Mouse (Mus musculus): ENCODE results near the gene Cbx4.

Gene Cbx4

DNA sequence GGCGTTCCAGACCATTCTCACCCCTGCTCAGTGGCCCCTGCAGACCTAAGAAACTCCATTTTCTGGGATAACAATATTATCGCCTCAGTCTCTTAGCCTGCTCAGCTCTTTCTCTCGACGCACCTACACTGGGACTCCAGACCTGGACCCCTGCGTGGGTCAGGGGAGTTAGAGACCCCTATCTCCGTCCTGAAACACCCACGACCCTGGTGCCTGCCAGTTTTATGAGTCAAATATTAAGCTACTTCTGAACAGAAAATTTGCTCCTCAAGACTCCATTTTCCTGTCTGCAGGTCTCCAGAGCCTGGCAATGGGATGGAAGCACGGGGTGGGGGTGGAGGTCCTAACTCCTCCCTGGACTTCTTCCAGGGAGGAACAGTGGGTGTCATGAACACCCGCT lies 28.7 kb downstream of the Cbx4 start:
- DNase-seq (ENCODE audit: low spot score in 2 of 2) = no peak

DNA sequence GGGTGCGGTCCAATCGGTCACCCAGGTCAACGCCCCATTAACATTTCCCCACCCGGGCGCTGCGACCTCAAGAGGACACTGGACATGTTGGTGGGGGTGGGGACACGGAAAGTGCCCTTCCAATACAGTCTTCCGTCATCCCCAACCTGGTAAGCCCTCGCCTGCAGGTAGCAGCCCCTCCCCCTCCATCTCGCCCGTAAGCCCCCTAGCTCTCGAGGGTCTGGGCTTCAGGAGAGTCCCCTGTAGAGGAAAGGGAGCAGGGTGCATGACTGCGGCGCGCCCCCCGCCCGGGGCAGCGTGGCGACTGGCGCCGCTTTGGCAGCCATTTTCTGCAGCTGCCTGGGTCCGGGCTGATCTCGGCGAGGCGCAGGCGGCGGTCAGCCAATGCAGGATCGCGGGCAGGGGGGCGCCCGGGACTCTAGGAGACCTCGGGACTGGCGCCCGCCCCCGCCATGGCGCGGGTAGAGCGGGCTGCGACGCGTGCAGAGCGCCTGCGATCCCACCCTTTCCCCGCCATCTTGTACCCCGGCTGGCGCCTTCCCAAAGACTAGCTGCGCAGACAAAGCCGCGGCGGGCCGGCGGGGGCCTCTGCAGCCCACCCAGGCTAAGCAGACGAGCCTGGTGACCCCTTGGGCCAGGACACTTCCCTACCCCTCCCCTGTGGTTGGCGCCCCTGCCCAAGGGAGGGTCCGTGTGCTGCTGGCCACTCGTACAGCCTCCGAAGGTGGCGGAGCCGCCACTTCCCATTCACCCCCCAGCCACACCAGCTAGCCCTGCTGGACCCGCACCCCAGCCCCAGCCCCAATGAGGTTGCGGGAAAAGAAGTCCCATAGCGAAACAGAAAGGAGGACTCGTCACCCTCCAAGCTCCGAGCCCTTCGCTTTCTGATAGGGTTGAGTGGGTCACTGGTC lies 29.5 kb downstream of the Cbx4 start:
- peak in 1 of 2 experiments; percentile 50 for DNase-seq (ENCODE audit: low spot score in 2 of 2)

DNA sequence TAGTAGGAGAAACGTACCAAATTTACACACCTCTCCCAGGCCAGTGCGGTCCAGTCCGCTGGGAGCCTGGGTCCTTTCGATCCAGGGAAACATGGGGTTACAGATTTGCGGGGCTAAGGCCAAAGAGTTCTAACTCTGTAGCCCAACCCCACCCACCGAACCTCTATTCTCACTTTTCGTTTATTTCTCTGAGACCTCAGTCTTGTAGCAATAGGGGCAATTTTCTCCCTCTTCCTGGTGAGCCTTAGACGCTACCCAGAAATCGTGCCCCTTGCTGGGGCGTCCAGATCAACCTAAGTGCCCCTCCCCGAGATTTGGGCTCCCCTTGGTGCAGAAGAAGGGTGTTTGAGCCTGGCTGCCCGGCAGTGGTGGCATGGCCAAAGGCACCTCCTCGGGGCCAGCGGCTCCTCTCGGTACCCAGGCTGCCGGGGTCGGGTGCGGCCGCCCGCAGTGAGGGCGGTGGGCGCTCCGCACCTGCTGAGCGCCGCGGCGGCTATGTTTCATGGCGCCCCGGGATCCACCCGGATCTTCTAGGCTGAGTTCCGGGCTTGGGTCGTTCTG lies 30.4 kb downstream of the Cbx4 start:
- no peak for DNase-seq (ENCODE audit: low spot score in 2 of 2)

DNA sequence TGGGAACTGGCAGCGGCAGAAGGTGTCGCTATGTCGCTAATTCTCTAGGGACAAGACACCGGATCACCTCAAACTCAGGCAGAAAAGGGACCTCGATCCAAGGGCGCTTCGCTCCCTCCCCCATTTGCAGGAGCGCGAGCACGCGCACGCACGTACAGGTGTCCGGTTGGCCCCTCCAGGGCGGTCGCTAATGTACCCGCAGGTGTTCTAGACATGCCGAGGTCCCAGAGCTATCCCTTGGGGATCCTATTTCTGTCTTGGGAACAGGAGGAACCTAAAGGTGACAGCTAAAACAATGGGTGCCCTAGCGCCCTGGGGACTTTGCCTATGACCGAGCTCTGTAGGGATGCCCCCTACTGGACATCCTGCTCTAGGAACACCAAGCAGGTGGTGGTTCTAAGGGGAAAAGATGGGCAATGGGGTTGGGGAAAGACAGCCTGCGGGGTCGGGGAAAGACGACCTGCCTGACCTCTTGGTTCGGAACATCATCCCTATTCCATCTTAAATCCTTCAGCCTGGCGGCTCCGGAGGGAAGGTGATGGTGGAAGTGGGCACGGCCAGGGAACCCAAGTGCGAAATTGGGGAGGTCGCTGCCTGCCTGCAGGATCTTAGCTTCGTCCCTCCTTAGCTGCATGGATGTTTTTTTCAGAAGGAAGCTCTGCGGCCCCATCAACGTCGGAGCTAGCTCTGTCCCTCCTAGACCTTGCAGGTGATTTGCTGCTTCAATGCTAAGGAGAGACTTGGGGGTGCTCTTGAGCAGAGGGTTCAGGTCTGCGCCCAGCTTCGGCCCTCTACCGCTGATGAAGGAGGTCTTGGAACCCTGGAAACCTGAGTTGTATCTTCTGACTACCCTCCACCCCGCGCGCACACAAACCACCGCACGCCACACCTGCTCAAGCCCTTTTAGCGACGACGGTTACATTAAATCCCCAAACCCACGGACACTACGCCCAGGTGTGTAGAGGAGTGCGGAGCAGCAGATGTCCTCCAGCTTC lies 31.4 kb downstream of the Cbx4 start:
- DNase-seq (ENCODE audit: low spot score in 2 of 2) = no peak

DNA sequence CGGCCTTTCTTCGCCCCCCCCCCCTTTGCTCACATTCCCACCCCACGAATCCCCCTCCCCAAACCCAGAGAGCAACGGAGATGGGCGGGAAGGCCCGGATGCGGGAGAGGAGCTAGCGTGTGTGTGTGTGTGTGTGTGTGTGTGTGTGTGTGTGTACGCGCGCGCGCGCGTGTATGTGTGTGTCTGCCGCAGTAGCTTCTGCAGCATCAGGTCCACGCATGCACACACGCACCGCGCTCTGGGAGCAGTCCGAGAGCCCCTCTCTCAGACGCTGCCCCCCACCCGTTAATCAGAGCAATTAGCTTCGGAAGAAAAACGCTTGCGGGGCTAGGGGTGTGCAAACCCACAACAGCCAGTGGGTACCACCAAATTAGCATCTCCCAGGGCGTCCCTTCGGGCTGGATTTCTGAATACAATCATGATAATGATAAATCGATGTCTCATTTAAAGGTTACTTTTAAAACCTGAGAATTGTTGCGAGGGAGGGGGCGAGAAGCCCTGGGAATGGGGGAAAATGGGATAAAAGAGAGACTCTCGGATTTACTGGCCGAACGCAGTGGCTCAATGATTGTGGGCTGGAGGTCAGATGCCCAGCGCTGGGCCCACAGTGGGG lies 32.2 kb downstream of the Cbx4 start:
- no peak for DNase-seq (ENCODE audit: low spot score in 2 of 2)

DNA sequence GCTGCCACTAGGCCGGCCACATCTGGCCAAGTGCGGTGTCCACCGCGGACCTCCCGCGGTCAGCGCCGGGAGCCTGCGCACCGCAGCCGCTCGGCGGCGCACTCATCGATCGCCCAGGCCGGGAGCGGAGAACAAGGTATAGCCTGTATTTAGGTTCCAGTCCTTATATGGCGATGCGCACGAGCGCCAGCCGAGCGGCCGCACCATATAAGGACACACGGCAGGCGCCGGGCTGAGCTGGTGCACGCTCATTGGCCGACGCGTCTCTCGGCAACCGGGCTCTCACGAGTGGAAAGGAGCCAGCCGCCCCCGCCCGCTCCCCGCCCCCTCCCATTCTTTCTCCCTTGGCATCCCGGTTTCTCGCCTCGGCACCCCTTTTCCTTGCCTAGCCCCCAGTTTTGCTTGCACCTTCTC lies 32.8 kb downstream of the Cbx4 start:
- DNase-seq (ENCODE audit: low spot score in 2 of 2) = peak; percentile 62 to 72

DNA sequence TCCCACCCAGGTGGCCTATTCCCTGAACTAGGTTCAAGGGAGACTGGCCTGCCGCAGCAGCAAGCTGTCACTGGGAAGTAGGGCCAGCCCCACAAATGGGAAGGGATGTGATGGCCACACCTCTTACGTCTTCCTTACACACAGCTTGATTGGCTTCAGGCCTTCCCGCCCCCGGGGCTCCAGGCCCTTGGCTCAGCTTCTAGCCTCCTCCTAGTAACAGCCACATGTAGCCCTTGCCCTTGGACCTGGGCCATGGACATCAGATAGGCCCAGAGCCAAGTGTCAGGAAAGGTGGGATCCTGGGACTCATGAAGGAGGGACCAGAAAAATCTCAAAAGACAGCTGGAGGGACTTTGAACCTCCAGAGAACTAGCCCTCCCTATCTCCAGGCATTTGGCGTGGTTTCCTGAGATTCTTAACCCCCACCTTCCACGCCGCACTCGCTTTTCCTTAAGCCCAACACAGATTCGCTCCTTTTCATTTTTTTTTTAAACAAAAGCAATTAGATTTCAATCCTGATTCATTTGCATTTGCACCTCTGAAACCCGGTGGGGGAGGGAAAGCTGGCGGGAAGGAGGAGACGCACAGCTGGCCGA lies 33.3 kb downstream of the Cbx4 start:
- no peak for DNase-seq (ENCODE audit: low spot score in 2 of 2)

DNA sequence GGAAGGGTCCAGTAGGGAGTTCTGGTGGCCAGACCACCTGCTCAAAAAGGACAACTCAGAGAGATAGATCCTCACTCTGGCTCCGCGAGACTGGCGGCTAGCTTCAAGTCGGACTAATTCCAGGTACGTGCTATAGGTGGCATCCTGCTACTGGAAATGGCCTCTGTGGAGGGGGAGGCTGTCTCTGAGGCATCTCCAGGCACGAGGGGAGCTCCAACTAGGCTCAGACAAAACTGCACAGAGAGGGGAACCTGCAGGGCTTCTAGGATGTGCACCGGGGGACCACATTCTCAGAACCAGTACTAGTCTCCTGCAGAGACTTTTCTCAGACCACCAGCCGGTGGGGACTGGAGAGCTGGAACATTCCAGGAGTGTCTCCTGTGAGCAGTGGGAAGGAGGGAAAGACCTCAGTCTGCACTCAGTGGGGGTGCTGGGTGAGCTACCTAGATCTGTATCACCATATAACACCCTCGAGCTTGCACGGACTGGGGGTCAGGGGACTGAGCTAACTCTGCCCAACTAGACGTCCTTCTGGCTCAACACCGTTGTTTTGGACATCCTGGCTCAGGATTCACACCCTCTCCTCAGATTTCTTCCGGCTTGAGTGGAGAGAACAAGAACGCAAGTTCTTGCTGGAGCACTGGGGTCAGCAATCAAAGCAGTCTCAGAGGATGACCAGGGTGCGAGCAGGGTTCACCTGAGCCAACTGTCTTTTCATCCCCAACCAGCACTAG lies 33.9 kb downstream of the Cbx4 start:
- no peak for DNase-seq (ENCODE audit: low spot score in 2 of 2)

DNA sequence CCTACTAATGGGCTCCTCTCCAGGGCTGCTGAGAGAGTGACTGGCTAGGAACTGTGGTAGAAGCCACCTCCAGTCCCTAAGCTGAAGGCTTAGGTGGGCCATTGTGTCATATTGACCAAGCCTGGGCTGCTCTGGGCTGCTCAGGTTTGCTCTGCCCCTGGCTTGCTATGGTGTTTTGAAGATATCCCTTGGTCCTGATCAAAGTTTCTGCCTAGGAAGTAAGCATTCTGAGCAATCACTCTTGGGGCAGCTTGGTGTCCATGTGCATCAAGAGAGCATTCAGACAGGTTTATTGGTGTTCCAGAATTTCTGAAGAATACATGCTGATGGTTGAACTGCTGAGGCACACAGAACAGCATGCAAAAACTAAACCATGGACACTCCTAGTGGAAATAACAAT lies 34.6 kb downstream of the Cbx4 start:
- no peak for DNase-seq (ENCODE audit: low spot score in 2 of 2)

DNA sequence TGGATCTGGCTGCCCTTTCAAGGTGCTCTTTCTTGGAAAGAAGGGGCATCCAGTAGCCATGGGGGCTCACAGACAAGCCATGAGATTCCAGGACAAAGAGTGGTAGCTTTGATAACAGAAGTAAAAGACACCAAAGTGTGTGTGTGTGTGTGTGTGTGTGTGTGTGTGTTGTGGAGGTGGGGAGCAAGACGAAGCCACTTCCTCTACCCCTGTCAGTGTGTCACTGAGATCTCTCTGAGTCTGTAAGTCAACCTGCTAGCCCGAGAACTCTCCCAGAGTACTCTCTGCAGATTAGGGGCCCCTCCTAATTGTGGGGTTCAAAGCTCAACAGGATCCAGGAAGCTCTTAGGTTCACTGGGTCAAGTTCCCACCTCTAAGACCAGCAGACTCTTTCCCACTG lies 35.7 kb downstream of the Cbx4 start:
- DNase-seq (ENCODE audit: low spot score in 2 of 2) = no peak

DNA sequence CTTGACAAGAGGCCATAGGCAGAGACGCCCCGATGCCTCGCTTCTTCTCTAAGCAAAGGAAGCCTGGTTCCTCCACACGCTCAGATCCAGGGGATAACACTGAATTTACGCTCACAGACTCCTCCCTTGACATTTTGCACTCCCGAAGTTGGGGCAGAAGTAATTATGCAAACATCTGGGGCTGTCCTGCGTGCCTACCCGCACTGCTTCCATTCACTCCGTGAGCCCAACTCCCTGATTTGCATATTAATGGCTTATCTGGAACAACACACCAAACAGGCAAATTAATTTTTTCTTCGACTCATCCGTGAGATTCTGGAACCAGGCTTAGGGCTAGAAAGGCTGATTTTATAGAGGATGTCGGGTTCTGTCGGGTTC lies 37.9 kb downstream of the Cbx4 start:
- no peak for DNase-seq (ENCODE audit: low spot score in 2 of 2)

DNA sequence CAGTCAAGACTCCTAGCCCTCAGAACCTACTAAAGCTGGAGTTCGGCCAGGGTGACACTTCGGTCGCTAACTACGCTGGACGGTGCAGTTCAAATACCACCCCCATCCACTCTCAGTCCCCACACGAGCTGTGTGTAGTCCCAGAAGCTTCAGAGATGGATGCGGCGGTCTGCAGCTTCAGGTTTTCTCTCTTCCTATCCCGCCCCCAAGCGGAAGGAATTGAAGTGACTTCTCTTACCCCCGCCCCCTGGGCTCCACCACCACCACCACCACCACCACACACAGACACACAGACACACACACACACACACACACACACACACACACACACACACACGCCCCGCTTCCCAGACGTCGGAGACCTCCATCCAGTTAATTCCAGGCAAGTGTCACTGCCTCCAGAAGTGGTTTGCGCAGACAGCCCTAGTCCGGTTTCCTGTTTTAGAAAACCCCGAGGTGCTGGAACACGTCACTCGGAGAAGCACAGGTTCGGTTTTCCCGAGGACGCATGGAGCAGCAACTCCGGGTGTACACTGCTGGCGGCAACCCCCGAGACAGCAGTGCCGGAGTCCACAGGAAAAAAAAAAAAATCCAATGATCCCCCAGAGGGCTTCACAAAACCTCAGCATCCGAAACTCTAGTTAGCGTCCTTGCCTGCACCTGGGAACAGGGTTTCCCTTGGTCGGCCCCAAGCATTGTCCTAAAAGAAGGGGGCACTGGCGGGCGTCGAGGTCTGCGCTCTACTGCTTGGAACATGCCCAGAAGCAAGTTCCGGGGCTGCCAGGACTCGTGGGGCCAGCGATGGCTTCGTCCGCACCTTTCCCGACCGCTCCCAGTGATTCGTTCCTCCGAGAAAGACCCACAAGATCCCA lies 38.5 kb downstream of the Cbx4 start:
- DNase-seq (ENCODE audit: low spot score in 2 of 2) = no peak

DNA sequence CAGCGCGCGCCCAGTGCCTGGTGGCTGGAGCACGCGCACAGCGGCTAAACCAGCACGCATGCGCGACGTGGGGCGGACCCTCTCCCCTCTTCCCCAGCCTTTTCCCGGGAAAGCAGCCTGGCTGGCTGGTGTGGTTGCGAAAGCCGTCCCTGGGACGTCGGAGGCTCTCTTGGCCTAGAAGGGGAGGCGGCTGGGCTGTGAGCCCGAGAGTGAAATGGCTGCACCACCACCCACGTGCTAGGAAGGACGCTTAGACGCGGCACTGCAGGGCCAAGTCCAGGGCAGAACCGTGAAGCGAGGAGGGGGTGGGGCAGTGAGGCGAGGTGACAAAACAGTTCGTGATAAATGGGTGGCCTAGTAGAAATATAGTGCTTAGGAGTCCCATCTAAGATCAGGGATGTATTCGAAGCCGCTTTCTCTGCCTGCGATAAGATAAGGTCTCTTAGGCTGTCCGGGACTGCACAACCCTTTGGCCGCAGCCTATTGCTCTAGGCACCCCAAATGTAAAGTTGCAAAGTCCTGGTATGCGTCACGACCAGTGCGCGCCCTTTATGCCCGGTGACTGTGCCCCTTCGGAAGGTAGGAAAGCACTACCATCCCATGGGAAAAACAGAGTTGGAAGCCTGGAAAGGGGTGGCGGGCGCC lies 39.3 kb downstream of the Cbx4 start:
- peak in 1 of 2 experiments; percentile 24 for DNase-seq (ENCODE audit: low spot score in 2 of 2)

DNA sequence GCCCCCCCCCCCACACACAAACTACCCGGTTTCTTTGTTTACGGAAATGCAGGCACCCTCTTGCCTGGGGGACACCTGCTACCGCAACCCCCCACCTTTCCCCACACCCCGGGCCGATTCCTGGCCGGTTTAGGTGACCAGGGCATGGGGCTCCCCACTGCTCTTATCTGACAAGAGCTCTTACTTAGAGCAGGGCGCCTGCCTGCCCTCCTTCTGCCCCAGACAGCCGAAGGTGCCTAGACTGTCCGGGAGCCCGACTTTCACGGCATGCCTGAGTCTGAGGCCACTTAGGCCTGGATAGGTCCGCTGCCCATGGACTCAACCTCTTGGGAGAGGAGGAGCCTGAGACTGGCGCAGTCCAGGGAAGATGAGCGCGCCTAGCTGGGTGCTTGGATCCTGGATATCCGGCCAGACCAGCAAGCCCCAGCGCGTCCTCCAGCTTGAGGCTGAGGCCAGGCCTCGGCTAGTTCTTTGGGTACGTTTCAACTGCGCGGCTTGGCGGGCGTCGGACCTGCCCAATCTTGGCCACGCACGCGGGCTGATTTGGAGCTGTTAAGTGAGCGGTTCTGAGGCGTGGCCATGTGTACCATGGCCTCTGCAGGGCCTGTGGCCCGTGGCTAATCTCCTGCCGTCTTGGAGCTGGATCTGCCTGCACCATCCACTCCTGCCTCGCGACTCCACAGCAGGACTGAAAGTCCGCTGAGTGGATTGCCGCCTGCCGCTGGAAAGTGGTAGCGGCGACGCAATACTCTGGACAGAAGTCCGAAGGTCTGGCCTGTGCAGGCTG lies 41.3 kb downstream of the Cbx4 start:
- DNase-seq (ENCODE audit: low spot score in 2 of 2) = no peak

DNA sequence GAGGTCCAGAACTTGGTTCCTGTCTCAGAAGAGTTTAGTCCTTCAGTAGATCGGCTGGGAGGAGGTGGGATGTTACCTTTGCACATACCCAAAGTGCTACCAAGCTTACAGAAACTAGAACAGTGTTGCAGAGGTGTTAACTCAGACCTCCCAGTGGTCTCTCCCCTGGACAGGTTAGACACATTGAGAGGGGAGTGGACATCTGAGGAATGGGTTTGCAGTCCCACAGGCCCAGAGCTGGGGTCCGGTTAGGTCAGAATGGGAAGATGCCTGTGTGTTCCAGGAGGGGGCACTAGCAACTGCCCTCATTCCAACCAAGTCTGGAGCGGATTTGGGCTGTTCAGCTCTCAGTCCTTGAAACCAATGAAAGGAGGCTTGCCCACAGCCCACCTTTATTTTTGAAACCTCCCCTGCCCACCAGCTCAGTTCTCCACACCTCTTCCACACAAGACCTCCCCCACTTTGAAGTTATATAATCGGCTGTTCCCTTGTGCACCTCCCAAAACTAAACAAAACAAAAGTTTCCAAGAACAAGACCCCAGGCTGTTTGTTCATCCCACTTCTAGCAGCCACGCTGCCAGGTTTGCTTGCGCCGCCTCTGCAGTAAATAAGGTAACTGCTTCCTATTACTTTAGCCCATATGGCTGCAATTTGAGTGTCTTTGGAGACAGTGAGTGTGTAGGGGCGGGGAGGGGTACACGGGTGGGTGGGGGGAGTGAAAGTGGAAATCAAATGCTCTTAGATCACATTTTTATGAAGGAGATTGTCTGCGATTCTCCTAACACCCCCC lies 42.1 kb downstream of the Cbx4 start:
- DNase-seq (ENCODE audit: low spot score in 2 of 2) = no peak

DNA sequence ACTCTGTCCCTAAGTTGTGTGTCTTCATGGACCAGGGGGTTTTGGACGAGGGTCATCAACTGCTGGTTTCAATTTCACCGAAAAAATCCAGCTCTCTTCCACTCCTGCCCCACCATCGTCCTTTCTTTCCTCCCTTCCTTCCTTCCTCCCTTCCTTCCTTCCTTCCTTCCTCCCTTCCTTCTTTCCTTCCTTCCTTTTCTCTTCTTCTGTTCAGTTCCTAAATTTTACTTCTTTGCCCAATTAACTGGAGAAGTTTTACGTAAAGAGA lies 42.8 kb downstream of the Cbx4 start:
- no peak for DNase-seq (ENCODE audit: low spot score in 2 of 2)

DNA sequence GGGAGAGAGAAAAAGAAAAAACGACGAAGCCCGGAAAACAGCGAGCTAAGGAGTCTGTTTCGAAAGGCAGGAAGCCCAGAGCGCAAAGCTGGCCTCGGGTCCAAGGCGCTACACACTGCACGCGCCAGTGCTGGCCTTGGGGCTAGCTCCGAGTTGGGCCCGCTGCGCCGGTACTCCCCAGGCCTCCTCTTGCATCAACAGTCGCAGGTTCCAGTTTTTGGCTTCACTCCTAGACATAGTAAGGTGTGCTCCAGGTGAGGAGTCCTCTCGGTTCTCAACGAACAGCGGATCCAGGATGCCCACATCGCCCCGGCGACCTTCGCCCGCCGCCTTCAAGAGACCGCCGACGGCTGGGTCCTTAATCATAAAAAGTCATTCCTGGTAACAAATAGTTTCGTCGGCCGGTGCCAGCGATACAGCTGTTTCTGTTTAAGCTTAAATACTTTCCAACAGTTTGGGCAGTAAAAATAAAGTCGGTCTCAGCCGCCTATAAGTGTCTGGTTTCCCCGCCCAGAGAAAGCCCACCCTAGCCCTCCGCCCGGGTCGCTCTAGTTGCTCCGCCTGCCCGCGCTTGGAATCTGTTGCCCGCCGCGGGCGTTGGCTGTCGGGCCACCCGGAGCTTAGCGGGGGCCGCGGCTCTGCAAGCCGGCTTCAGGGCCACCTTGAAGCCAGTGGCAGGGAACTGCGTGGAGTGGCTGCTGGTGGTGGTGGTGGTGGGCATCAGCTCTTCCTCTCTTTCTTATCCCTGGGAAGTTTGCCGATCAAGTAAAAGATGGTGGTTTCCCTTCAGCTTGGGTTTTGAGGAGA lies 43.4 kb downstream of the Cbx4 start:
- DNase-seq (ENCODE audit: low spot score in 2 of 2) = no peak

All from natural killer cell, adult 2 months (primary cell).